Mouse (Mus musculus): ENCODE data around the gene Sema5a.

Sema5a gene

GRCm38 (mm10) chr15:32306557-32307243, 62.1 kb downstream of the Sema5a start:
- no peak for DNase-seq (ENCODE audit: low spot score in 2 of 2)

DNA sequence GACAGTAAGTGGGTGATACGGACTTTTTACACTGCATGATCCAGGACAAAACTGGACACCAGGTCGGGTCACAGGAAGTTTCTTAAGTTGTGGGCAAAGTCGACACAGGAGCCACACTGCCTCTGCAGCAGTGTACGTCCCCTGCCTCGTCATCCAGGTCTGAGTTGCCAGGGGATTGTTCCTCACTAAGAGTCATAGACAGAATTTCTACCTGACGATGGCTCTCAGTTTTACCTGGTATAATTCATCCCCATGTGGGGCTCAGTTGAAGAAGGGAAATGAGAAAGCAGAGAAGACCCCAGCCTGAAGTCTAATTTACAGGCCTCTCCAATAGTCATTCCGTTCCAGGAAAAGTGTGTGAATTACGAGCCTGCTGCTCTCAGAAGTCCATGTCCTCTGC, 66.2 kb downstream of the Sema5a start:
- no peak for DNase-seq (ENCODE audit: low spot score in 2 of 2)

DNA sequence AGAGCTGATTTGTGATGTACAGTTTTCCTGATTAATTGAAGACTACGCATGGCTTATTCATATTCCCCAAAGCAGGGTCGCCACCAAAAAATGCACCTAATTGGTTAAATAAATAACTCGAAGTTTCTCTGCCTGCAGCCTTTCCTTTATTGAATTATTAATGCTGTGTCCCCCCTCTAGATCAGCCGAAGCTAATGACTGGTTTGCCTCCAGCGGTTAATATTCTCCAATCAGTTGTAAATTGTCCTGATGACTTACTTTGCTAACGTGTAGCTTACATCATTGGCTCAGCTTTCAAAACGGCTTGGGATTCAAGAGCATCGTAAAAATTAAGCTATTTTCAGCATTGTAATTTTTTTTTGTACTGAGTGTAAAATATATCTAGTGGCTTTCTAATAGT, 66.7 kb downstream of the Sema5a start:
- no peak for DNase-seq (ENCODE audit: low spot score in 2 of 2)

DNA sequence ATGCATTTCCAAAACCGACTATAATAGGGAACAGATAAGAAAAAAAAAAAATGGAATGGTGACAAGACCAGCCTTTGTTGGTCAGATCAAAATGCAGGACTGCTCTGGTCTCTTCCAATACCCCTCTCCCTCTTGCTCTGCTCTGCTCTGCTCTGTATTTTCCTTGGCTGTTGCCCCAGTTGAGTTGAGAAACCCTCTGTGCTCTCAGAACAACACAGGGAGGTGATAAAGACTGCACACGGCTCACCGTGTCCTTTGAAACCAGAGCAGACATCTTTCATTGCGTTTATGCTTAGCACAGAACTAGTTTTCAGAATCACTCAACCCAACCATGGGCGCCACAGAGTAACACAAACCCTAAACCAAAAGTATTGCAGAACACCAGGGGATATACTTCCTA, 72.5 kb downstream of the Sema5a start:
- DNase-seq (ENCODE audit: low spot score in 2 of 2), result no peak

- no peak for DNase-seq (ENCODE audit: low spot score in 2 of 2)
These were observed 76.1 kb downstream of the Sema5a start for GRCm38 (mm10) chr15:32320739-32321138.

DNA sequence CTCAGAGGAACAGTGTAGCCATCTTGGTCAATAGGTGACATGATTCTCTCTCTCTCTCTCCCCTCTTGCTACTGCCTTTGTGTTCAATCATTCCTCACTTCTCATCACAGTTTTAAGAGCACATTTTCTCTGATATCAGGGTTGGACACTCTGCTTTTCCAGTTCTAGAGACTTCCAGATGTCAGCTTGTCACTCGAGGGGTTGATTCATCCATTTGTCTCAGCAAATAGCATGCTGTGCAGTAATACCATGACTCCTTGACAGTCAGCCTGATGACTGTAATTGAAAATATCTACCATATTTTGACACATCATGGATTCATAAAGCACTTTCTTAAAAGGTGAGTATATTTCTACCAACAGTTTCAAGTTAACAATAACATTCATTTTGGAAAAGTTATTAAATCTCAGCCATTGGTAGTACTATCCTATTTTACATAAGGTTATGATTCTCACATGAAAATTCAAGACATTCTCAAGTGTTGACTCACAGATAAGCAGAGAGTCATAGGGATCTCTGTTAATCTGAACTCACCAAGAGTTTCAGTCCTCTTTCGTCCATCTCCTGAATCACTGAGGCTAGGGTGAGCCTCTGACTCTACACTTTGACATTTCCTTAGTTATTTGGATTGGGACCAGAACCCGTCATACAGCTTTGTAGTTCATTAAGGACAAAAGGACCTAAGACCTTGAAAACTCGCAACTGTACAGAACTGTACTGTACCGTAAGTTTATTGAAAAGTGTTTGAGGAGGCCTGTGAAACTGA, 78.0 kb downstream of the Sema5a start:
- no peak for DNase-seq (ENCODE audit: low spot score in 2 of 2)

GRCm38 (mm10) chr15:32323224-32323623, 78.6 kb downstream of the Sema5a start:
- no peak for DNase-seq (ENCODE audit: low spot score in 2 of 2)

- no peak for DNase-seq (ENCODE audit: low spot score in 2 of 2)
These were observed 79.5 kb downstream of the Sema5a start for GRCm38 (mm10) chr15:32324105-32324504.

DNA sequence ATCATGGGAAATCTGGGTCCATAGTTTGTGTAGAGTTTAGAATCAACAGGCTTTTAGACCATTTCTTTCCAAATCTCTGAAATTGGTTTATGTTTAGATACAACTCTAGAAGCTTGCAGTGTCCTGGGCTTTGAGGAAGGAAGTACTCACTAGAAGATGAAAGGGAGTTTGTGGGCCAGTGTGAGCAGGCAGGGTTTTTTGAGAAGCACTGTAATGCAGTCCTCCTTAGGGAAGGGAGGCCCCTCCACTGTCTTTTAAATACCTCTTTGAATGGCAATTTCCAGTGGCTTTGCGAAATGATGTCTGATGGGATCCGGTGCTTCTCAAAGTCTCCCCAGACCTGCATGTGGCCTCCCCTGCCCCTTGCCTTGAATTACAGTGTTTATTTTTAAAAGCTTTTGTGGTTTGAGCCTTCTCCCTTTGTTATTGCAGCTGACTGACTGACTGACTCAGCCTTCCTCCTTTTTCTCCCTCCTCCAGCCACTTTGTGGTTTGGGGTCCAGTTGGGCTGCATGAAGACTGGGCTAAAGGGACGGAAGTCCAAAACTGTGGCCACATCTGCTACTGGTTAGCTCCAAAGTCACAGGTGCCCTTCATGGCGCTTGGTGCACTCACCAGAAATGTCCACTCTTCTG, 83.9 kb downstream of the Sema5a start:
- DNase-seq (ENCODE audit: low spot score in 2 of 2), result no peak

- DNase-seq (ENCODE audit: low spot score in 2 of 2), result no peak
These were observed 85.2 kb downstream of the Sema5a start for GRCm38 (mm10) chr15:32329670-32330330.

- DNase-seq (ENCODE audit: low spot score in 2 of 2), result no peak
These were observed 85.8 kb downstream of the Sema5a start for GRCm38 (mm10) chr15:32330427-32330826.

- DNase-seq (ENCODE audit: low spot score in 2 of 2), result no peak
These were observed 86.4 kb downstream of the Sema5a start for GRCm38 (mm10) chr15:32331037-32331436.

- no peak for DNase-seq (ENCODE audit: low spot score in 2 of 2)
These were observed 88.8 kb downstream of the Sema5a start for GRCm38 (mm10) chr15:32333456-32333855.

- no peak for DNase-seq (ENCODE audit: low spot score in 2 of 2)
These were observed 93.2 kb downstream of the Sema5a start for GRCm38 (mm10) chr15:32337810-32338209.

GRCm38 (mm10) chr15:32338721-32339290, 94.2 kb downstream of the Sema5a start:
- DNase-seq (ENCODE audit: low spot score in 2 of 2), result no peak

DNA sequence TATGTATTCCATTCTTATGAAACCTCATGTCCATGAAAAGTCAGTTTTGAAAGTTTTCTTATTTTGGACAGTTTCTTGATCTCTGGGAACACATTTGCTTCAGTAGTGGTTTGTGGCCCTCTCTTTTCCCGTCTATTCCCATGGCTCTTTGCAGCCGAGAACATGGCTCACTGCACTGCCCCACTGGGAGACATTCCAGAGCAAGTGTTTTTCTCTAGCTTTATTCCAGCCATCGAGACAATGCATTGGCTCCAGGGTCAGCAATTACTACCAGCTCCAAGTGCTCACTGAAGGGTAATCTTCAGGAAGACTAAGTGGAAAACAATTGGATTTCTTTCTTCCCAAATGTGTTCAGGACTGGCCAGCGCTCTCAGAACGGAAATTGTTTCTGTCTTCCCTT, 94.8 kb downstream of the Sema5a start:
- no peak for DNase-seq (ENCODE audit: low spot score in 2 of 2)

GRCm38 (mm10) chr15:32341423-32341822, 96.8 kb downstream of the Sema5a start:
- no peak for DNase-seq (ENCODE audit: low spot score in 2 of 2)

DNA sequence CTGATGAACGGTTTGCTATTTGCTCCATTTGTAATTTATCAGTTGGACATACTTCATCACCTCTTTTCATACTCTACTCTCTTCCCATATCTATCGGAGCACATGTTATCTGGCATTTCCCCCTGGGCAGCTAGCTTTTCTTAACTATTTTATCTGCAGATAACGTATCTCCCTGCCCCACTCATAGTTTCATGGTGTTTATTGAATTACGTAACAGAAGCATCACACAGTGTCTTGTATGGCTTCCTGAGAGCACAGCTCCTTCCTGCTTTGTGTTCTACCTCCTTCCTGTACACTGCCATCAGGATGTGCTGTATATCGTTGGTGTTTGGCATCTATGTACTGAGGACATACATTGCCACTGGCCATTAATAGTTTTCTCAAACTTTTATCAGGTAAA, 98.9 kb downstream of the Sema5a start:
- no peak for DNase-seq (ENCODE audit: low spot score in 2 of 2)

DNA sequence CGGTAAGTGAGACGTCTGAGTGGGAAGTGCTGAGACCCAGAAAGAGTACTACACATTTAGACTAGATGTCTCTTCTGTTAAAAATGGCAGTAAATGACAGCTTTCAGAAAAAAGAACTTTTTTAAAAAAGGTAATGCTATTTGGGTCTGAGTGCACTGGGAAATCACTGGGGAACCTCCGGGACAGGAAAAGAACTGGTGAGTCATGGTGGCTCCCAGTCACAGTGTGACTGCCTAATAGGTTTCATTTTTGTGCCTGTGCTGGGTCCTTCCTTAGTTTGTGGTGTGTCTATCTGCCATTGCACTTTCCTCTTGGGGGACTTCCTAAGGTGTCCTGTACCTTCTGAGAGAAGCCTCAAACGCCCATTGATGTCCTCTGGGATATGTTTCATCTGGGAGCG, 102.7 kb downstream of the Sema5a start:
- no peak for DNase-seq (ENCODE audit: low spot score in 2 of 2)

- DNase-seq (ENCODE audit: low spot score in 2 of 2), result no peak
These were observed 104.7 kb downstream of the Sema5a start for GRCm38 (mm10) chr15:32349276-32349675.

GRCm38 (mm10) chr15:32352995-32353394, 108.4 kb downstream of the Sema5a start:
- DNase-seq (ENCODE audit: low spot score in 2 of 2), result no peak

GRCm38 (mm10) chr15:32353513-32353912, 108.9 kb downstream of the Sema5a start:
- DNase-seq (ENCODE audit: low spot score in 2 of 2), result no peak

Data from right cerebral cortex, postnatal 36 days (tissue).